Mouse (Mus musculus): ENCODE measurements around the gene Zswim8.

Gene Zswim8

GRCm38 (mm10) chr14:20733041-20733951 lies 25.9 kb downstream of the Zswim8 start:
- DNase-seq (ENCODE audit: low spot score), result no peak

- peak; percentile 62 for DNase-seq (ENCODE audit: low spot score)
Measured at GRCm38 (mm10) chr14:20733952-20734774, 26.8 kb downstream of the Zswim8 start, which contains the start of gene Ndst2. Gene Ndst2 (minus strand): TSS chr14:20734562.

- no peak for DNase-seq (ENCODE audit: low spot score)
Measured at GRCm38 (mm10) chr14:20735052-20735451, 27.7 kb downstream of the Zswim8 start.

- no peak for DNase-seq (ENCODE audit: low spot score)
Measured at GRCm38 (mm10) chr14:20735892-20736390, 28.6 kb downstream of the Zswim8 start.

- no peak for DNase-seq (ENCODE audit: low spot score)
Measured at GRCm38 (mm10) chr14:20737306-20737705, 30.0 kb downstream of the Zswim8 start.

- DNase-seq (ENCODE audit: low spot score), result no peak
Measured at GRCm38 (mm10) chr14:20738511-20738910, 31.2 kb downstream of the Zswim8 start.

- no peak for DNase-seq (ENCODE audit: low spot score)
Measured at GRCm38 (mm10) chr14:20741301-20741700, 33.9 kb downstream of the Zswim8 start.

- DNase-seq (ENCODE audit: low spot score), result no peak
Measured at GRCm38 (mm10) chr14:20743614-20744013, 36.3 kb downstream of the Zswim8 start.

- DNase-seq (ENCODE audit: low spot score), result no peak
Measured at GRCm38 (mm10) chr14:20746935-20747334, 39.6 kb downstream of the Zswim8 start.

- no peak for DNase-seq (ENCODE audit: low spot score)
Measured at GRCm38 (mm10) chr14:20748388-20748787, 41.0 kb downstream of the Zswim8 start.

GRCm38 (mm10) chr14:20749494-20750051 lies 42.2 kb downstream of the Zswim8 start:
- no peak for DNase-seq (ENCODE audit: low spot score)

- DNase-seq (ENCODE audit: low spot score), result no peak
Measured at GRCm38 (mm10) chr14:20750503-20750902, 43.2 kb downstream of the Zswim8 start.

GRCm38 (mm10) chr14:20753792-20754191 lies 46.4 kb downstream of the Zswim8 start:
- DNase-seq (ENCODE audit: low spot score), result no peak

- no peak for DNase-seq (ENCODE audit: low spot score)
Measured at GRCm38 (mm10) chr14:20757370-20757907, 50.1 kb downstream of the Zswim8 start.

GRCm38 (mm10) chr14:20758768-20759435 lies 51.5 kb downstream of the Zswim8 start:
- no peak for DNase-seq (ENCODE audit: low spot score)

- DNase-seq (ENCODE audit: low spot score), result no peak
Measured at GRCm38 (mm10) chr14:20764942-20765341, 57.6 kb downstream of the Zswim8 start.

GRCm38 (mm10) chr14:20765642-20766258 lies 58.4 kb downstream of the Zswim8 start:
- DNase-seq (ENCODE audit: low spot score), result peak; percentile 86

GRCm38 (mm10) chr14:20767936-20768335 lies 60.6 kb downstream of the Zswim8 start:
- DNase-seq (ENCODE audit: low spot score), result no peak

GRCm38 (mm10) chr14:20768581-20768980 lies 61.2 kb downstream of the Zswim8 start:
- no peak for DNase-seq (ENCODE audit: low spot score)

- DNase-seq (ENCODE audit: low spot score), result no peak
Measured at GRCm38 (mm10) chr14:20771941-20772340, 64.6 kb downstream of the Zswim8 start.

GRCm38 (mm10) chr14:20772808-20773207 lies 65.5 kb downstream of the Zswim8 start:
- DNase-seq (ENCODE audit: low spot score), result no peak

Data from layer of hippocampus, adult 9-10 months (tissue).